Mouse (Mus musculus): Measurements from ENCODE around the gene Abcg8.

Abcg8 gene

GRCm38 (mm10) chr17:84658195-84658594 lies 17.9 kb upstream of the Abcg8 start:
- no peak for DNase-seq (ENCODE audit: low spot score in 2 of 2)

DNA sequence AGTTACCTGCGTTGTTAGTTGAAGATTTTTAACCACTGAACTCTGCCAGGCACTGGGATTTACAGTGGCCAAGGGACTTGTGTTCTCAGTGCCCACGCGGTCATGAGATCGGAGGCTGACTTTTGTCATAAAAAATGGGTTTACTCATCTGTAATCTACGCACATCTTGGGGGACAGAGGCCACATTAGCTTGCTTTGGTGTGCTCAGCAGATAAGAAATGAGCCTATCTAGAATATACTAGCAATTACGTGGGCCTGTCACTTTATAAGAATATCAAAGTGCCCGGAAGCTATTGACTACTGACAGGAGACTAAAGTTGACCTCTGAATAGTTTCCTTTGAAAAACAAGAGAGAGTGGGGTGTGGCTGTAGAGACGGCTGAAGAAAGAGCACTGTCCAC lies 17.2 kb upstream of the Abcg8 start:
- DNase-seq (ENCODE audit: low spot score in 2 of 2) = no peak

- DNase-seq (ENCODE audit: low spot score in 2 of 2) = no peak
Measured at GRCm38 (mm10) chr17:84665053-84665452, 11.0 kb upstream of the Abcg8 start.

- DNase-seq (ENCODE audit: low spot score in 2 of 2) = no peak
Measured at GRCm38 (mm10) chr17:84665691-84666090, 10.4 kb upstream of the Abcg8 start.

GRCm38 (mm10) chr17:84667848-84668247 lies 8.3 kb upstream of the Abcg8 start:
- DNase-seq (ENCODE audit: low spot score in 2 of 2) = no peak

GRCm38 (mm10) chr17:84672376-84673369 lies 3.4 kb upstream of the Abcg8 start:
- DNase-seq (ENCODE audit: low spot score in 2 of 2) = no peak

- no peak for DNase-seq (ENCODE audit: low spot score in 2 of 2)
Measured at GRCm38 (mm10) chr17:84674048-84674447, 2.1 kb upstream of the Abcg8 start.

GRCm38 (mm10) chr17:84675204-84675603 lies 898 bp upstream of the Abcg8 start:
- DNase-seq (ENCODE audit: low spot score in 2 of 2) = no peak

- no peak for DNase-seq (ENCODE audit: low spot score in 2 of 2)
Measured at GRCm38 (mm10) chr17:84677595-84677994, 1.5 kb downstream of the Abcg8 start.

DNA sequence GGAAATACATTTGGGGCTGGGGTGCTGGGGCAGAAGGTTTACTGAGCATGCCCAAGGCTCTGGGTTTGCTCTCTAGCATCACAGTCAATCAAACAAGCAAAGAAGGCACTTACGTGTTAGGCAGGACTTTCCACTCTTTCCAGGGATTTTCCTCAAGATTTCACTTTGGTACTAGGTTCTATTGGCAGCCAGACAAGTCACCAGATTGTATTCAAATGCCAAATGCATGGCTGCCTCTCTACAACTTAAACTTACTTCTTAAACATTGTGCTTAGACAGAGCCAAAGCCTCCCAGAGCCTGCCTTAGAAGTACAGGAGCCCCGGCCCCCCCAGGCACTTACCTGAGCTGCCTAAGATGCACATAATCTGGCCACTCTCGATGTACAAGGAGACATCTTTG lies 5.6 kb downstream of the Abcg8 start:
- no peak for DNase-seq (ENCODE audit: low spot score in 2 of 2)

GRCm38 (mm10) chr17:84682734-84683717 lies 6.9 kb downstream of the Abcg8 start, which contains the start of gene Abcg5:
Gene Abcg5 (minus strand): TSS chr17:84683011.
- no peak for DNase-seq (ENCODE audit: low spot score in 2 of 2)

- no peak for DNase-seq (ENCODE audit: low spot score in 2 of 2)
Measured at GRCm38 (mm10) chr17:84684284-84684683, 8.2 kb downstream of the Abcg8 start.

GRCm38 (mm10) chr17:84685286-84685685 lies 9.2 kb downstream of the Abcg8 start:
- no peak for DNase-seq (ENCODE audit: low spot score in 2 of 2)

GRCm38 (mm10) chr17:84687994-84688393 lies 11.9 kb downstream of the Abcg8 start:
- no peak for DNase-seq (ENCODE audit: low spot score in 2 of 2)

DNA sequence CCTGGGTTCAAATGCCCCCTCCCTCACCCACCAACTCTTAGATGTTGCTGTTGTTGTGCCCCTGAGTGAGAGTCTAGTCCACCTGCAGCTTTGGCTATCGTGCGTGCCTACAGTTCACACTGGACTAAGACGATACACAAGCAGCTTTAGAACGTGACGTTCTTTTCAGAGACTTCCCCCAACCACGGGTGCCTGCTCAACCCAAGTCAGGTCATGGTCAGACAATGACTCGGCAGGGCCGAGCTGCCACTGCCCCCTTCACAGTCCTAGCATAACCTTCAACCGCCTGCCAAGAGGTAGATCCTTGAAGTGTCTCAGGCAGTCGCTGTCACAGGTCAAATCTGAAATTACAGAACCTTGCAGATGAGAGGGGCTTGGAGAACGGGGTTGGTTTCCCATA lies 12.7 kb downstream of the Abcg8 start:
- no peak for DNase-seq (ENCODE audit: low spot score in 2 of 2)

GRCm38 (mm10) chr17:84689316-84689715 lies 13.2 kb downstream of the Abcg8 start:
- DNase-seq (ENCODE audit: low spot score in 2 of 2) = no peak

DNA sequence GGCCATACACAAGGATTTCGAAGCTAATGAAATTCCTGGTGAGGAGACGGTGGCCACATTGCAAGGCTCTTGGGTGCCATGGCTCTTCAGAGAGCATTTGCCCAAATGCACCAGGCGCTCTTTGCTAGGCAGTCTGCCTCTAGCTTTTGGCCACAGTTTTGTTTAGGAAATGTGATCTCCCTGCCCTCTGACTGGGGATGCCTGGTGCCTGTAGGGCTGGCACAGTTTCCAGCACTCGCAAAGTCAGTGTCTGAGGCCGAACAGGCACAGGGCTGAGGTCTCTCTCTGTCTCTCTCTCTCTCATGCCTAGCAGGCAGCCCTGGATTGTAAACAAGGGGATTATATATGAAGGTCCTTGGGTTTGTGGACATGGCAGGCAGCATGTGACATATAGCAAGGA lies 14.0 kb downstream of the Abcg8 start:
- no peak for DNase-seq (ENCODE audit: low spot score in 2 of 2)

- no peak for DNase-seq (ENCODE audit: low spot score in 2 of 2)
Measured at GRCm38 (mm10) chr17:84693741-84694140, 17.6 kb downstream of the Abcg8 start.

DNA sequence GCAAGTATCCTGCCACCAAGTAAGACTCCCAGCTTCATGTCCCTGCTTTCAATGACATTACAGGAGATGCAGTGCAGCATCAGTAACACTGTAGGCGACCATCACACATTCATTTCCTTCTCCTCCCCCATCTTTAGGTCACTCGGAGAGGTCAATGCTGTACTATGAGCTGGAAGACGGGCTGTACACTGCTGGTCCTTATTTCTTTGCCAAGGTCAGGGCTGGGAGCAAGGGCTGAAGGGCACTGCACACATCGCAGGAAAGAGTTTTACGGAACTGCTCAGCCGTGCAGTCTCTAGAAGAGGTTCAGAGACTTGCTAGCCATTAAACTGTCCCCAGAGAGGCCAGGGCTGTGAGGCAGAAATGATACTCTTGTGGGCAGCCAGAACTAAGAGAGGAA lies 20.4 kb downstream of the Abcg8 start:
- no peak for DNase-seq (ENCODE audit: low spot score in 2 of 2)

- DNase-seq (ENCODE audit: low spot score in 2 of 2) = peak in 1 of 2 experiments; percentile 18
Measured at GRCm38 (mm10) chr17:84698727-84699126, 22.6 kb downstream of the Abcg8 start.

DNA sequence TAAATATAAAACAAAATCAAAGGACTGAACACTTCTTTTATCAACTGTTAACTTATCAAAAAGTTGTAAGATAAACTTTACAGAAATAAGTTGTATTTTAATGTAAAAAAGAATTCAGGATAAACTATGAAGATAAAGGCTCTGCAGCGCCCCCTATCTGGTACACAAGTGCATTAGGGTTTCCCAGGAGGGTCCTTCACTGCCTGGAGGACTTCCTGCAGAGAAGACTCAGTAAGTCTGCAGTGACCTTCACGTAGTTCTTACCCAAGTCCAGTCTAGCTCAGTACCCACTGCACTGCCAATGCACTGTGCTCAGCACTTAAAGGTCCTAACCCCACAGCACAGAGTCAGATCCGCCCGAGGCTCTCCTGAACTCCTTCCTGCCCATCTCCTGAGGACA lies 31.3 kb downstream of the Abcg8 start:
- DNase-seq (ENCODE audit: low spot score in 2 of 2) = no peak

DNA sequence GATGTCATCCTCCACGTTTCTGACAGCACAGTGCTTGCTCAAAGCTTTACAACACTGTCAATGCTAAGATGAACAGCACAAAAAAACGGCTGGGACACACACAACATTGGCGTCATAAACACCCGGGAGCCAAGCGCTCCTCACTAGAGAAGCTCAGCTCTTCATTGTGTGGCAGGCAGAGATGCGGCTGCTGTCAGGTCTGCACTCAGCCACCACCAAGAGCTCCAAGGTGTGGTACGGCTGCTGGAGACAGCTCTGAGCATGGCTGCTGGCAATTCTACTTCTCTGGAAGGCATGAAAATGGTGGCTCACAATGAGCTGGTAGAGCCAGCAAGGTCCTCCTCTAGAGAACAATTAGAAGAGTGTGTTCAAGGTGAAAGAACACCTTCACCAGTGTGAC lies 32.7 kb downstream of the Abcg8 start:
- no peak for DNase-seq (ENCODE audit: low spot score in 2 of 2)

All from spleen, postnatal 36 days (tissue).